Mouse (Mus musculus): ENCODE data around the gene Nup85.

- no peak for TF ChIP-seq POLR2A (IDR thresholded peaks at IDR 0.05; ENCODE audit: borderline replicate concordance, insufficient read depth, low read length)
- no peak for TF ChIP-seq CTCF (IDR thresholded peaks at IDR 0.05; ENCODE audit: borderline replicate concordance, insufficient read depth, low read depth, low read length)
Observed at GRCm38 (mm10) chr11:115618001-115618400, 53.8 kb downstream of the Nup85 start.

All from cerebellum, adult 2 months (tissue).